Mouse (Mus musculus): Measurements from ENCODE around the gene Cby3.

The Cby3 gene

DNA sequence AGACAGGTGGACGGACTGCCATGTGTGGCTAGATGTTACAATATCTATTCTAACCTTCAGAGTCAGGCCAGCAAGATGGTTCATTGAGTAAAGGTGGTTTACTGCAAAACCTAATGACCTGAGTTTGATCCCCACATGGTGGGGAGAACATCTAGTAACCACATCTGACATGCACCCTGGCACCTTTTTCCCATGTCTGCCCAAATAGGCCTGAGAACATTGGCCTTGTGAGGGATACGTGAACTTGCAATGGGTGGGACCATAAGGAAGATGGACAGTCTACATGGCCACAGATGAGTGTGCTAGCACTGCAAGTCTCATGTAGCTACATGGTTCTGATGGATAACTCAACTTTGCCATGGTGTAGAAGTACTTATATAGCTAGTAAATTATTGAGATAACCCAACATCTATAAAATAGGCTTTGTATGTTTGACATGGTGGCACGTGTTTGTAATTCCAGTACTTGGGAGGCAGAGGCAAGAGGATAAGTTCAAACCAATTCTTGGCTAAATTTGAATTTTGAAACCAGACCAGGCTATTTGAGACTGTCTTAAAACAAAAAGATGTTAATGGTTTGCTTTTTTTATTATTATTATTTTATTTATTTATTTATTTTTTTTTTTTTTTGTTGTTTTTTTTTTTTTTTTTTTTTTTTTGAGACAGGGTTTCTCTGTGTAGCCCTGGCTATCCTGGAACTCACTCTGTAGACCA, 34.1 kb downstream of the Cby3 start:
- no peak for DNase-seq (ENCODE audit: low spot score)

DNA sequence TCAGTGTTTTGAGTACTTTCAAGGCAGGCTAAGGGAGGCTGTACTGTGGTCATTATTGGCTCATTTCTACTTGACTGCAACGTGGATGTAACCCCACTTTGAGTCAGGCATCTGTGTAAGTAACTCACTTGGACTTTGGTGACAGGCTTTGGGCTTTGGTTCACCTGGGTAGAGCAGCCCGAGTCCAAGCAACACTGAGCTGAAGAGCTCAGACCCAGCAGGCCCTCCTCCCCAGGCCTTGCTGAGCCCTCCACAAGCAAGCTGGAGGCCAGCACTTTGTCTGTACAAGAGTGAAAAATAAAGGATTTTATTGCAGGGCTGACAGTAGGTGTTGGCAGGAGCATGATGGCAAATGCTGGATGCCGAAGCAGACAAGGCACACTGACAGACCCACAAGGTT, 34.7 kb downstream of the Cby3 start:
- no peak for DNase-seq (ENCODE audit: low spot score)

DNA sequence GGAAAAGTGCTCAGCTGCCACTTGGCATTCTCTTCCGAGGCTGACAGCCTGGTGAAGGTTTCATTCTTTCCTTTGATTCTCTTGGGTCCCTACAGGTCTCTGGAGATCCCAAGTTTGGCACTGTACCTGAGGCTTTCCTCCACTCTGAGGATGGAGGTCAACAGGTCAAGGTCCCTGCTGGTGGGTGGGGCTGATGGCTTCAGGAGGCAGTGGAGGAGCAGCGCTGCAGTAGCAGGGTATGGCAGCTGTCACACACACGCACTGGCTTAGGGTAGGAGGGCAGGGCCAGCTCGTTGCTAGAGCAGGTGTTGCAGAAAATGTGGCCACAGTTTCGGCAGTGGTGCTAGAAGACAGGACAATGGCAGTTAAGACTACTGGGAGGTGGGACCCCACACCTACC, 35.4 kb downstream of the Cby3 start:
- no peak for DNase-seq (ENCODE audit: low spot score)

DNA sequence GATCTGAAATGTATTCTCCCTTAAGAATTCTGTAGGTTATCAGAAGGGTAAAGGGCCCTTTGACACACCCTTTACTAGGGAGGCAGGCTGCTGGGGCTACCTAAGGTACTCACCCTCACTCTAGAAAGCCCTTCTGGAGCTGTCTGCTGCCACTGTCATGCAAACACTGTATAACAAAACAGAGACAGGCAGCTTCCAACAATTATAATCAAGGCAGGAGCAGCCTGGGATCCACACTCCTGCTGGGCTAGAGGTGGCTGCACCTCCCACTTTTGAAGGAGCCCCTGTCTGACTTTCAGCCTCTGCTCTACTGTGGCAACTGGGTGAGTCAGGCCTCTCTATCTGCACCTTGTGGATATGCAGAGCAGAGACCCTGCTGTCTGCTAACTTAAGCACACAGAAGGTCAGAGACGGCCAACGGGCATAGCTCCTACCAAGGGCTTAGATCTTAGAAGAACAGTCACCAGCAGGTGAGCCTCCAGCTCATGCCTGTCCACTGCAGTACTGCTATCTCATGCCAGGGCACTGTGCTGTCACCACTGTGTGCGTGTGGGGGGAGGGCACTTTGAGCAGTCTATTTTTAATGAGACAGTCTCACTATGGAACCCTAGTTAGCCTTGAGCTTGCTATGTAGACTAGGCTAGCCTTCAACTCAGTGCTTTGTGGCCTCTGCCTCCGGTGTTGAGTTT, 37.2 kb downstream of the Cby3 start:
- no peak for DNase-seq (ENCODE audit: low spot score)

DNA sequence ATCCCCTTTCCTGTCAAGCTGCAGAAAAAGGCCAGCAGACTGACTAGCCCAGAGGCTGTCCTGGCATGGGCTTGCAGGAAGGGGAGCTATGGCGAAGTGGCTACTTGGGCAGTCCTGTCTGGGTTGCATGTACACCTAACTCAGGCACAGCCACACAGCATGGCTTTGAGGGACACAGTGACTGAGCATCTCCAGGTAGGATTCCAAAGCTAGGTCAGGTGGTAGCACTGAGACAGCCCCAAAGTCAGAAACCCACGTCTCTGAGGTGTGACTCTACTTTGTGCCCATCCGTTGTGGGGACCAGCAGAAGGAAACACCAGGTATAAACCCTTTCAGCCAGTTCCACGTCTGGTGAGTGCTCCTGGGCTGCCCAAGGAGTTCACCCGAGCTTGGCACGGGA, 39.0 kb downstream of the Cby3 start:
- DNase-seq (ENCODE audit: low spot score): no peak

DNA sequence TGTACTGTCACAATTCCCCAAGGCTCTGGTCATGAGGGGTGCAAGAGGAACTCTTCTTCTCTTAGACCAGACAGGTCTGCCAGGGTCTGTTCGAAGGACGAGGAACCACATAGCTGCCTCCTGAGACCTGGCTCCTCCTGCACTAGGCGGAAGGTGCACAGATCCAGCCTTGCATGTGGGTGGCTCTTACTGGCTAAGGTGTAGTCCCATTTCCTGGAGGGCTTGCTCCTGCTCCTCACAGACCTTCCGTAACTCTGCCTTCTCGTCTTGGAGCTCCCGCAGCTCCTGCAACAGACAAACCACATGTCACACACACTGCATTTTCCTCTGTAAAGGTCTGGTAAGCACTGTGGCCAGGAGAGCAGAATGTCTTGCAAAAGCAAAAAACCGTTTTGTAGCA, 40.5 kb downstream of the Cby3 start:
- no peak for DNase-seq (ENCODE audit: low spot score)

DNA sequence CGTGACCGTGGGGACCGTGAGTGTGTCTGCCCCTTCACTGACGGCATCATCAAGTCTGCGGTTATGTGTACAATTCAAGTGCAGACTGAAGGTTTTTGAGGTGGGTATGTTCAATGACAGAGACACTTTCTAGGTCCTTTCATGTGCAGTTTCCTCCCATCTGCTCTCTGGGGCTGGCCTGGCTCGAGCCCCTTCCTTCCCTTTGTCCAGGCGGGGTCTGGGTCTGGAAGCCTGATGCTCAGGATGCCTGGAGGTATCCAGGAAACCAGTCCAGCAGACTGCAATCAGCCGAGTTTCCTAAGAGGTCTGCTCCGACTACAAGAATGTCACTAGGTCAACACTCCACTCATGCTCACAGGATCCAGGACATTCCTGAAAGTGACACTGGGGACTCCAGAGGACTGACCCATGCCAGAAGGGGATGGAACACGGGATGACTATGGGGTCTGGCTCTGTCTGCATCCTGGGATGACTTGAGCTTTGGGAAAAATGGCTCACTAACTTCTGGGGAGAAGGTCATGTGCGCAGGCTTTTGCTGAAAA, 42.6 kb downstream of the Cby3 start:
- no peak for DNase-seq (ENCODE audit: low spot score)

DNA sequence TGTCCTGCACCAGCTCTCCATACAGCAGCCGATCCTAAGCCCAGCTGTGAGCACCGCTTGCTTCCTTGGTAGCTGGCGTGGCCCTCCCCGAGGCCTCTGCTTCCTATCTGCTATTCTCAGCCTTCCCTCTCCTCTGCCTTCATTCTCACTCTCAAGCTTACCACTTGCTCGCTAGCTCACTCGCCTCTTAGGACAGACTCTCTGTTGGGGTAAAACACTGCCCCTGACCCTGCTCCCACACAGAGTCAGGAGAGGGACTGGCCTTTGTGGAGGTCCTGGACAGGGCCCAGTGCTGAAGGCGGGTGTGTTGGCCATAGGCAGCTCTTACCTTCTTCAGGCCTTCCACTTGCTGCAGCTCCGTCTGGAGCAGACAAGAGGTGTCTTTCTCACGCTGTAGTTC, 43.1 kb downstream of the Cby3 start:
- DNase-seq (ENCODE audit: low spot score): no peak

DNA sequence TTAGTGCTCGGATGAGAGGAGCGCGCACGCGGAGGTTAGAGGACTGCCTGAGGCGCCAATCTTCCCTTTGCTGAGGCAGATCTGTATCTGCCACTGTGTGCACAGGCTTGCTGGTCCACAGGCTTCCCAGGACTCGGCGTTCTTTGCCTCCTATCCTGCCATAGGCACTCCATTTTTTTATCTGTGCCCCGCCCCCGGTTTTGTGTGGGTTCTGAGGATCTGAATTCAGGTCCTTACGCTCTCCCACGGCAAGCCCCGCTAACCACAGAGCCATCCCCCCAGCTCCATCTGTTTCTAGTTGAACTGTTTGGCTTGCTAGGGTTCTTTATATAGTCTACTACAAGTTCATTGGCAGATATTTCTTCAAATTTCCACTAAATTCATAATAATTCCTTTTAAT, 44.5 kb downstream of the Cby3 start:
- DNase-seq (ENCODE audit: low spot score): no peak

DNA sequence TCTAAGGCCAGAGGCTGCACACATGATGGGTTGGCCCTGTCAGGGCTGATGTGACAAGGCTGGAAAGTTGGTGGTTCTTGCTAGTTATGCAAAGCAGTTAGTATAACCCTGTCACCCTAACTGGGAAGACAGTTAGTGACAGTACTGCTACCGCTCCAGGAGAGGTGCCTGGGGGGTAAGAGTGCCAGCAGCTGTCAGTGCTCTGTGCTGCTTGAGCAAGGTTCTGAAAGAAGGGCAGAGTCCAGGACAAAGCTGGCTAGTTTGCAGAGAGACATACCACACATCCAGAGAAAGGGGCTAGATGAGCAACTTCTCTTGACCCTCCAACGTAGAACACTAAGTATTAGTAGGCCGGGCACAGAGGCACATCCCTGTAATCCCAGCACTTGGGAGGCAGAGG, 48.2 kb downstream of the Cby3 start:
- DNase-seq (ENCODE audit: low spot score): no peak

DNA sequence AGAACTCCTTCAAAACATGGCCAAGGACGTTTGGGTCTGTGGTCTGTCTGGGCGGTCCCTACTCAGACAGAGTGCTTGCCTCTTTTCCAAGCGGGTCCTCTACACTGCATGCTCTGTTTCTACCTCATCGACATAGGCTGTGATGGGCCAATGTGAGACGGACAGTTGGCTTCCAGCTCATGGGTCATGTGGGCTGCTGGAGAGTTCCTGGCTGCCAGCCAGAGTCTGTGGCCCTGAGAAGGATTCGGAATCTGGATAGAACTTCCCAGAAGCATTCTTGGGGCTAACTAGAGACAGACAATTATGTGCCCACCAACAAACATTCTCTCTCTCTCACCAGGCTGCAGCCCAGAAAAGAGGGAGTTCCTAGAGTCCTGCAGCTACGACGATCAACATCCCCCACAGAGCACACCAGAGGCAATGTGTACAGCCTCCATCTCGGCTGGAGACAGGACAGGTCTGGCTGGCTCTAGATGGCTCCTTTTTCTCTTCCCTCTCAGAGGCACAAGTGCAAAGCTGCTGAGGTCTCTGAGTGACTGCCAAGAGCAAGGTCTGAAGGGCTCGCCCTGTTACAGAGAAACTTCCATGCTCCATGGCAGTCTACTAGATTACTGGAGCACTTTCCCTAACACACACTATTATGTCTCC, 49.2 kb downstream of the Cby3 start:
- no peak for DNase-seq (ENCODE audit: low spot score)

DNA sequence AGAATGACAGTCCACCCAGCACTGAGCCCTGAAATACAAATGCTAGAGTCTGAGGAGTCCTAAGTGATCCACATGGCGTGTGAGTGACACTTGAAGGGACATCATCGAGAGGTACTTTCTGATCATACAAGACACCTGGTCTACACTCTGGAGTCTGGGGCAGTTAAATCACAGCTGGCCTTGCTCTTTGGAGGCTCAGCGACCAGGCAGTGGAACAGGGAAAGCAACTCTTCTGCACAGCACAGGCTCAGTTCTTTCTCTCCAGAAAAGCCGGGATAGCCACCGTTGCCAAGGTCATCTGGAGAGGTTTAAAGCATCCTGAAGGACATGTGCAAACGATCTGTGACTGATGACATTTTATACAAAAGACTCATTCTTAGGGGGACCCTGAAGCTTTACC, 53.0 kb downstream of the Cby3 start:
- no peak for DNase-seq (ENCODE audit: low spot score)

Data from ovary, postnatal 14 days (tissue).